Mouse (Mus musculus) ES-E14 (cell line): Measurements from ENCODE around the gene Rasgrp1.
A peak's percentile ranks its signal among the peaks of the same experiment; 100 is the strongest.

ENCODE experiments used
- CHD2 ChIP-seq: IDR thresholded peaks from 2 replicates; pipeline ENCODE4 v1.6.1; 2014; ENCODE audit warnings: mild to moderate bottlenecking, low read depth, low read length, inconsistent platforms
- HCFC1 ChIP-seq: IDR thresholded peaks from 2 replicates; pipeline ENCODE4 v1.6.1; 2012; ENCODE audit warnings: low read length, inconsistent platforms, borderline replicate concordance; ENCODE audit not compliant: insufficient read depth
- ZC3H11A ChIP-seq: IDR thresholded peaks from 2 replicates; pipeline ENCODE4 v1.6.1; 2012; ENCODE audit warnings: low read depth, mild to moderate bottlenecking, inconsistent platforms, low read length, borderline replicate concordance
- ZNF384 ChIP-seq: IDR thresholded peaks from 2 replicates; pipeline ENCODE4 v1.6.1; 2012; ENCODE audit warnings: low read depth, low read length, inconsistent platforms

DNA sequence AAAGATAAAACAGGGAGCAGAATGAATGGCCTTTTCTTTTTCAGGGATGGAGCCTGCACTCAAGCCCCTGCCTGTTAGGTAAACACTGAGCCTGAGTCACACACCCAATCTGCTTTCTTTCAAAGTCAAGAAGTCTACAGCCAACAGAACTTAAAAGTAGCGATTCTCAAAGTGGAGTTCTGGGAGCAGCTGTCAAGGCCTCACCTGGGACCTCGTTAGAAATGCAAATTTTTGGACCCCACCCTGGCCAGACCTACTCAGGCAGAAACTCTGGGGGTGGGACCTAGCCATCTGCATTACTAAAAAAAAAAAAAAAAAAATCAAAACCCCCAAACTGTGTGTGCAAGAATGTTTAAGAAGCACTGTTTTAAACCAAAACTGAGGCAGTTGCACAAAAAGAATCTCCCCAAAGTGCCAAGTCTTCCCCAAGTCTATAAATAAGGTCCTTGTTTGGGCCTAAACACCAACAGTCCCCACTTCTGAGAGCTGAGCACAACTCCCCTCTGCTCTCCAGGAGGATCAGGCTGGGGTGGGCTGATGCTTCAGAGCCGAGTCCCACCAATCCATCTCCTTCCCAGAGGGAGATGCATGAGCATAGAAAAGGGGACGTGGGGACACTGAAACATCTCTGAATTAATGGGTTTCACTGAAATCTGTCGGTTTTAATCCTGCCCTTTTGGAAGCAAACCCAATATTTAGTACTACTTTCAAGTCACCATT lies 5.7 kb downstream of the Rasgrp1 start:
- no peak for TF ChIP-seq ZC3H11A
- peak; percentile 87 for TF ChIP-seq ZNF384
- no peak for TF ChIP-seq HCFC1
- TF ChIP-seq CHD2, result no peak
